Mouse (Mus musculus): ENCODE data around the gene Mybpc2.

The Mybpc2 gene

DNA sequence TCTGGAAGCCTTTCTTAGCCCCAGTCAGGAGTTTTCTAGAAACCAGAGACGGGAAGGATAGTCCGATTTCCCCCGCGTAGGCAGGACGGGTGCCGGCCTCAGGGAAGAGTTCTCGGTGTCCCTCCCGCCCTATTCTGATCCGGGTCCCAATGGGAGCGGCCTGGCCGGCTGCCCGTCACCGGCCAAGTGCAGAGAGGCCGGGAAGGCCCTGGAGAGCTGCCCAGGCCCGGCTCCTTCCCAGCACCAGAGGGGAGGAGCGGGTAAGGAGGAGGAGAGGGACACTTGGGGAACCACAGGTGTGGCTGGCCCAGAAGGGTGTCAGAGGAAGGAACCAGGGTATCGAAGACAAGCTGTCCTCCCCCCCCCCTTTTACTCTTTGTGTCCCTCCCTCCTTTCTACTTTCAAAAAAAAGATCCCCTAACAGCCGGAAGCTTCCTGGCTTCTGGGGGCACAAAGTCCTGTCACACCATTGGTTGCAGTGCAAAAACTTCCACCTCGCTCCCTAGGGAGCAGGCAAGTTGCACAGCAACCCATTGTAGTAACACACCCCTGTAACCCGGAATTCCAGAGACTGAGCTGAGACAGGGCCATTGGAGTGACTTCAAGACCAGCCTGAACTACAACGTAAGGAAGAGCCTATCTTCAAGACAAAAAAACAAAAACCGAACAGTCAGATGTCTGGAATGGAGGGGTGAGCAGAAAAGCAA lies 823 bp upstream of the Mybpc2 start:
- no peak for DNase-seq (ENCODE audit: low read depth, low spot score)

GRCm38 (mm10) chr7:44523056-44523455 lies 1.4 kb downstream of the Mybpc2 start:
- no peak for DNase-seq (ENCODE audit: low read depth, low spot score)

GRCm38 (mm10) chr7:44521710-44522109 lies 2.7 kb downstream of the Mybpc2 start:
- no peak for DNase-seq (ENCODE audit: low read depth, low spot score)

DNA sequence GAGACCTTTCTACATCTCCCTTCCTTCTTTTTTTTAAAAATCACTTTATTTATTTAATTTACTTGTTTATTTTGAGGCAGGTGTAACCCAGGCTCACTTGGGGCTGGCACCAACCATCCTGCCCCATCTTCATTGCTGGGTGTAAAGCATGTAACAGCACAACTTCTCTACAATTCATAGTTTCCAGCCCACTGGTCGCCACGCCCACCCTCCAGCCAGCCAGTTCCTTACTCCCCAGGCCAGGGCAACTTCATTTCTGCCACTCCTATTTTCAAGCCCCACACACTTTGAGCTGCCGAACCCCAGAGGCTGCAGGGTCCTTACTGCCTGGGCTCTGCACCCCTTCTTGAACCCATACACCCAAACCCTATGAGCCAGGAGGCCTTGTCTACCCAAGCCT lies 3.5 kb downstream of the Mybpc2 start:
- no peak for DNase-seq (ENCODE audit: low read depth, low spot score)

DNA sequence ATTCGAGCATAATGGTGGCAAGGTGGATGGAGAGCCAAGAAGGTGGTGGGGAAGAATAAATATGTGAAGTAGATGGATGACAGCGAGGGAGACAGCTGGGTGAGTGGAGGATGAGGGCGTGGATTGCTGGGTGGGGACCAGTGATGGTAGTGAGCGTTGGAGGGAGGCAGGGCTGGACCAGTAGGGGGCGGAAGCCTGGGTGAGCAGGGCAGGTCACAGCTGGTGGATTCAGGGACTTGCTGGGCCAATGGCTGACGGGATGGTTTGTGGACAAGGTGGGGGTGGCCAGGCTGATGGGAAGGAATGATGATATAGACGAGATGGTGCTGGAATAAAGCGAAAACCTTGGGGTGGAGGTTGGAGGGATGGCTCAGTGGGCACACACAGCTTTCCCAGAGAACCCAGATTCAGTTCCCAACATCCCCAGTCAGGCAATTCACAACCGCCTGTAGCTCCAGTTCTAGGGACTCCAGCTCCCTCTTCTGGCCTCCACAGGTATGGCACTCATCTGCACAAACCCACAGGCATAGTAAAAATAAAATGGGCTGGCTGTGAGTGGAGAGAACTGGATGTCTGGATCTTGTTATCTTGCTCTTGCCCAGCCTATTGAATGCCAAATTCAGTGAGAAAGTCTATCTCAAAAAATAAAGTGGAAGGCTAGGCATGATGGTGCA lies 5.1 kb downstream of the Mybpc2 start:
- DNase-seq (ENCODE audit: low read depth, low spot score): no peak

- DNase-seq (ENCODE audit: low read depth, low spot score): no peak
Measured at GRCm38 (mm10) chr7:44507491-44507890, 17.0 kb downstream of the Mybpc2 start.

GRCm38 (mm10) chr7:44501563-44502115 lies 22.8 kb downstream of the Mybpc2 start:
- DNase-seq (ENCODE audit: low read depth, low spot score): peak; percentile 57

- DNase-seq (ENCODE audit: low read depth, low spot score): no peak
Measured at GRCm38 (mm10) chr7:44500046-44500445, 24.4 kb downstream of the Mybpc2 start.

GRCm38 (mm10) chr7:44498922-44499321 lies 25.5 kb downstream of the Mybpc2 start:
- DNase-seq (ENCODE audit: low read depth, low spot score): no peak

GRCm38 (mm10) chr7:44497361-44498055 lies 26.9 kb downstream of the Mybpc2 start:
- DNase-seq (ENCODE audit: low read depth, low spot score): no peak

DNA sequence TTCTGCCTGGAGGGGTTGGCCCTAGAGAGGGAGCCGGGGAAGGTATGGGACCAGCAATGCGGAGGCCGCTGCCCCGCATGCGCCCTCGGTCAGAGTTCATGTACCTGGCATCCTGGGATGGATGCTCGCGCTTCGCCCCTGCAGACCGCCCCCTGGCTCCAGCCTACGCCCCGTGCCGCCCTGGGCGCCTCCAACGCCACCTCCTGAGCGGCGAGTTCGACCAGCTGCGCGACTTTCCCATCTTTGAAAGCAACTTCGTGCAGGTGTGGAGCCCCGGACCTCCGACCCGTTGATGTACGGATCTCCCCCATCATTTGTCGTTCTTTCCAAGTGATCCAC lies 27.7 kb downstream of the Mybpc2 start:
- DNase-seq (ENCODE audit: low read depth, low spot score): peak; percentile 34

- DNase-seq (ENCODE audit: low read depth, low spot score): peak; percentile 100
Measured at GRCm38 (mm10) chr7:44495992-44496770, 28.3 kb downstream of the Mybpc2 start, which contains the start of the genes Emc10 and Fam71e1. Gene Emc10 (minus strand): TSS chr7:44496529. Gene Fam71e1 (plus strand): TSS chr7:44496581.

DNA sequence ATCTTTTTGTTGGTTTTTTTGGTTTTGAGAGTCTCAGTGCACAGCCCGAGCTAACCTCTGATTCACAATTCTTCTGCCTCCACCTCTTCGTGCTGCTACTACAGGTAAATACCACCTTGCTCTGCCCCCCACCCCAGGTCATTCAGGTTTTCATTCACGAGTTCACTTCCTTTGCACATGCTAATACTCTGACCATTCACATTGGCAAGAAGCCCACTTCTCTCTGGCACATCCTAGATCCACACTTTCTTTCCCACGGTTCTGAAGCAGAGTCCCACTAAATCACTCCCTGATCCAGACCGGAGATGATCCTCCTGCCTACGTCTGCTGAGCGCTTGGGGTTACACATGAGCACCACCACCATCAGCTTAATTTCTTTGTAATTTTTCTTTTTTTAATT lies 29.4 kb downstream of the Mybpc2 start:
- no peak for DNase-seq (ENCODE audit: low read depth, low spot score)

DNA sequence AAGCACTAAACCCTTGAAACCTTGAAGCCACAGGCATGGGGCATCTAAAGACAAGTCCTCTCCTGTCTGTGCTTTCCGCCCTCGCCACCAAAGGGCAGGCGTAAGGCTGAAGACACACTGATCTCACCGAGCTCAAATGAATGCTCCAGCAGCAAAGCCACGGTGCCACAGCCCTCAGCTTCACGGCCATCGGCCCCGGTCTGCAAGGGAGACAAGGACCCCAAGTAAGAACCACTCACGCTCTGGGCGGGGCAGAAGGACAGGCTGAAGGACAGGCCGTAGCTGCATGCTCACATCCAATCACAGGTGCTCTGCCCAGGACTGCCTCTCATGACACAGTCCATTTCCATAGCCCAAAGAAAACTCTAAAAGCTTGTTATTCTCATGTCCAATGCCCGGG lies 29.8 kb downstream of the Mybpc2 start:
- no peak for DNase-seq (ENCODE audit: low read depth, low spot score)

- DNase-seq (ENCODE audit: low read depth, low spot score): no peak
Measured at GRCm38 (mm10) chr7:44492166-44492826, 32.2 kb downstream of the Mybpc2 start.

DNA sequence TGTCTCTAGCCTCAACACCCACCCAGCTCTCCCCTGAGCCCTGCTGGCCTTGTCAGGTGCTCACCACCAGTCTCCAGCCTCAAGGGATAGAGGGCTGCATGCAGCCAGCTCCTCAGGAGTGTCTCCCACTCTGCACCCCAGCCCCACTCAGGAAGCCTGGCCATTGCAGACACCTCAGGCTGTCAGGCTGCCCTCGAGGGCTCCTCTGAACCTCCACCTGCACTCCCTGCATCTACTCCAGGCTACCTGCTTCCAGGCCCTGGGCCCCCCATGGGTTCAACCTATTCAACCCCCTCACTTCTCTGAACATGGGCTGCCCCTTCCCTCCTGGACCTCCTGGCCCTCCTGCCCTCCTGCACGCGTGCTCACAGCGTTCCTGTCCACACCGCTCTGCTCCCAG lies 33.1 kb downstream of the Mybpc2 start:
- DNase-seq (ENCODE audit: low read depth, low spot score): no peak

DNA sequence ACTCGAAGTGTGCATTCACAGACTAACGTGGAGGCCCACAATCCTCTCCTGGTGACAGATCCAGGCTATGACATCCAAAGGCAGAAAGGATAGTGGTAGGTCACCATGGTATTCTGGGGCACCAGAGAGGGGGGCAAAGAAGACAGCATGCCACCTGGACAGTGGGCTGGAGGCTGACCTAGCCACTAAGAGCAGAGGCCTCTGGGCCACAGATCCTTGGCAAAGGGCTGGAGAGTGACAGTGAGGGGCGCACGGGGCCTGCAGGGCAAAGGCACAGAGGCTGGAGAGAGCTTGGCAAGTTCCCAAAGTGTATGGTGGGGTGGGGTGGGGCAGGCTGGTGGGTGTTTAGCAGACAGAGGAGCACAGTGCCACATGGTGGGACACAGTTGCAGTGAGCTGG lies 34.2 kb downstream of the Mybpc2 start:
- DNase-seq (ENCODE audit: low read depth, low spot score): no peak

GRCm38 (mm10) chr7:44488545-44488944 lies 35.9 kb downstream of the Mybpc2 start:
- DNase-seq (ENCODE audit: low read depth, low spot score): no peak

- DNase-seq (ENCODE audit: low read depth, low spot score): no peak
Measured at GRCm38 (mm10) chr7:44487936-44488335, 36.5 kb downstream of the Mybpc2 start.

- no peak for DNase-seq (ENCODE audit: low read depth, low spot score)
Measured at GRCm38 (mm10) chr7:44486927-44487575, 37.4 kb downstream of the Mybpc2 start.

Measured in embryo, embryonic 11.5 days (tissue).